Mouse (Mus musculus) megakaryocyte-erythroid progenitor cell, adult 5-6 weeks (primary cell): ENCODE data around the gene Klrd1. TPM values are rescaled to one million over a fixed set of nuclear protein-coding genes. Genes with fewer than 3 reads are reported as not detected.
A peak's percentile ranks its signal among the peaks of the same experiment; 100 is the strongest.
"Not testable (repeated sequence)": the region's sequence is repeated elsewhere in the genome, so short reads cannot be mapped to it uniquely, and the experiment has no call there.

Experiments
- ATAC-seq: replicated peaks from 2 replicates; pipeline ENCODE4 v1.8.0; 2016; ENCODE audit warnings: mild to moderate bottlenecking, inconsistent platforms; ENCODE audit not compliant: severe bottlenecking, poor library complexity, low FRiP score, low TSS enrichment
- total RNA-seq, 2 experiments: library from RNA; stranded (forward) in 1 of 2; stranded (reverse) in 1 of 2; fragments of 200-1000, 215-1000 nt in 1 of 2; fragments of >200 nt in 1 of 2; fragmentation: Nextera tagmentation in 1 of 2; gene quantifications; 2 replicates each; pipeline ENCODE4 v1.2.3; 2014 to 2017

Gene Klrd1
- total RNA-seq (2014; fragmentation: Nextera tagmentation) = 2.0 TPM in 1 of 2 replicates, not detected in the other
- 7.4 and 28.4 TPM in 2 replicates for total RNA-seq (2017)

DNA sequence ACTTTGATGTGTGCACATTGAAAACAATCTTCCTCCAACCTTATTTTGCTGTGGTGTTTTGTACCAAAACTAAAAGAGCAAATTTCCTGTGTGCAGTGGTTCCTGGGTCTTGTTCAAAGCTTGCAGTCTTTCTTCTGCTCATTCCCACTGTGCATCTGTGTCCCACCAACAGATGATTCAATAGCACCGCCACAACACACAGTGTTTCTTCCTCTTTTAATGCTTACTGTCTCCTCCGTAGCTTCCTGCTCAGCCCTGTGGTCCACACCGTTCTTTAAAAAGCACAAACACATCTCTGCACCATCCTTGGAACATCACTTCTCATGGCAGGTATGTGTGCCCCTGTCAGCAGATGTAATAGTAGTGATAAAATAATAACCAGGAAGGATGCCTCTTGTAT lies at the start of gene Klrd1:
Gene Klrd1, plus strand, starts transcription at position 275 of the 400 bp plus-strand sequence.
- ATAC-seq = no peak

DNA sequence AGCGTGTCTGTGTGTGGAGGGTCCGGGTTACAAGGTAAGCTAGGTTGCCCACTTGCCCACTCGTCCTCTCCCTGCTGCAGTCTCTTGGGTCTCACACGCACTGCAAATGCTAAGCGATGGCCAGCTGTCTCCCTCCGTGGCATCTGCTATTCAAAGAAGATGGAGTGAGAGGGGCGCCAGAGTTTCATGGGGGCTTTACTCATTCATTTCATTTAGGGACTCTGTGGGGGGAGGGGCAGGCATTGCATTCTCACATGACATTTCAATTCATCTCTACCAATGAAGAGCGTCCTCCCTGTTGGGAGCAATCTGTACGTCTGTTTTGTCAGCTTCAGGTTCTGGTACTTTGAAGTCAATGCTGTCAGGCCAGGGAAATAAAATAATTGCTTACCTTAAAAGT lies 49.7 kb upstream of the Klrd1 start:
- no peak for ATAC-seq

GRCm38 (mm10) chr6:129542540-129542939 lies 49.0 kb upstream of the Klrd1 start:
- ATAC-seq = no peak

DNA sequence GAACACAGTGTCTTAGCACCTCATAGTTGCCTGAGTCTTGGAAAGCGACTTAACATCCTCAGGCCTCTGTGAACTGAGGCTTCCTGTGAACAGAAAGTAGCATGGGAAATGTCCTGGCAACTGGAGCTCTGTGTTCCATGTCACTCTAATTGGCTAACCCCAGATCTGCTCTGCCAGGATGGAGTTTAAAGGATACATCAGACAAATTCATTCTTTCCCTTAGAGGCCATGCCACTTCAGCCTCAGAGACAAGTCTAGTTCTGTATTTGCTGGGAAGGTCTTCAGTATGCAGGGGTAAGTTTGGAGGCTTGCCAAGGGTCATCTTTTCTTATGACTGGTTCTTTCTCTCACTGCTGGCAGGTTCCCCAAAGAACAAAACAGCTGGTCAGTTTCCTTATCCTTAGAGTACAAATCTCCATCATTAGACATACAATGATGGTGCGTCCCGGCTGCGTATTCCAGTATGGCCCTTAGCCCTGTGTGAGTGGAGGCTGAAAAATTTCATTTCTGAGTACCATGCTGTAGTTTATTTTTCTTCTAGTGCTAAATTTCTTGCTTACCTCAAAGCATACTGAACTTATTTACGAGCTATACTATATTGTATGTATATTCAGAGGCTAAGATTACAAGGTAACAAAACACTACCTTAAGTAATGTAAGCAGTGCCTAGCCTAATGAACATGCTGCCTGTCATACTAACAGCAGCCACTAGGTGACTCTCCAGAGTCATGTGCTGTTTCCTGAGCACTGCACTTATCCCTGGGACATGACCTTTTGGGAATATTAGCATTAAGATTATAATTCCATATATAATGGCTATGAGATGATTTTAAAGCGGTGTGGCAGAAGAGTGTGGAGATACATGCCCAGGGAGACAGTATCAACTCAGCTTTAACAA lies 47.6 kb upstream of the Klrd1 start:
- ATAC-seq = peak; percentile 87

DNA sequence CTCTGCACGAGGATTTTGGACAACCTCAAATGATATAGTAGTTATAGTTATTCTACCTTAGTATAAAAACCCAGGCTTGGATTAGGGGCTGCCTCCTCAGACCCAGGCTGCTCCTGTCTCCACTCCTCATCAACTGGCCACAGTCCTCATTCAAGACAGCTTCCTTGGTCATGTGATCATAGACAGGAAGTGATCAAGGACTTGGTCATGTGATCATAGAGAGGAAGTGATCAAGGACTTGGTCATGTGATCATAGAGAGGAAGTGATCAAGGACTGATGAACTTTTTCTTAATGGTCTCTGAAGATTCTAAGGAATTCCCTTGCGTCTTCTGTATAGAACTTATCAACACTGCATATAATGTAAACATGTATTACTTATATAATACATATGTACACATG lies 44.3 kb upstream of the Klrd1 start:
- ATAC-seq = no peak

GRCm38 (mm10) chr6:129548009-129548408 lies 43.6 kb upstream of the Klrd1 start:
- ATAC-seq = no peak

DNA sequence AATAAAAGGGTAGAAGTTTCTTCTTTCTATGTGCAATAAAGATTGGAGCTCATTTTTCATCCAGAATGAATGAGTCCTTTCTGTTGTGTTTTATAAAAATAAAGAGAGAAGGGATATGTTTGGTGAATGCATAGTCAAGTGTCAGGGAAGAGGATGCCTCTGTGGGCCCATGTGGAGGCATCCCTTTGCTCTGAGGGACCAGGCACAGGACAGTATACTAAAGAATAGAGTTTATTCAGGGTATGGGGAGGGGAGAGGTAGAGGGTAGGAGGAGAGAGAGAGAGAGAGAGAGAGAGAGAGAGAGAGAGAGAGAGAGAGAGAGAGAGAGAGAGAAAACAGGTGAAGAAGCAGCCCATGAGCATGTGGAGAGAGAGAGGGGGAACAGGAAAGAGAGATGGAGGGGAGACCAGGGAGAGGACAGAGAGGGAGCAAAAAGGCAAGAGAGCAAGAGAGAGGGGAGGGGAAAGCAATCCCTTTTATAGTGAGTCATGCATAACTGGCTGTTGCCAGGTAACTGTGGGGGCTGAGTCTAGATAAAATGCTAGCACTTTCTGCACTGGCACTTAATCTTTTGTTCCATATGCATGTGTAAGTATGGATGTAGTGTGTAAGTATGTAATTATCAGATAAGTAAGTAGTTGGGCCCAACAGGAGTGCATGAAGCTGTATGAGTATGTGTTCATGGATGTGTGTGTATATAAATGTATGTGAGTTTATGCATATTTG lies 34.1 kb upstream of the Klrd1 start:
- ATAC-seq = peak; percentile 88

GRCm38 (mm10) chr6:129558946-129559640 lies 32.5 kb upstream of the Klrd1 start:
- peak; percentile 89 for ATAC-seq

DNA sequence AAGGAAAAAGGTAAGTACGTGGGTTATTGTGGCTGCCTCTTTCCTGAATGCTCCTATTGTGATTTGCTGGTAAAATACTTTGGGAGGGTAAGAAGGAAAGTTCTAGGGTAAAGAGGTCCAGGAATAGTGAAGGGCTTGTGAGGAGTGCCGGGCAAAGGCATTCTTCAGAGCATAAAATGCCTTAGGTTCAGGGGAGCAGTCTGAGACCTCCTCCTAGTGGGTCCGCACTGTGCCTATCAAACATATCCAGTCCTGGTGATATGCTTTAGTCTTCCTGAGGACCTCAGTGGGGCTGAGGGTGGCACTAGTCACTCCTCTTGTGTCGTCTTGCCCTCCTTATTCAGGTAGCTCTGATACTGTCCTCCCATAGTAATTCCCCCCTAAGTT lies 31.9 kb upstream of the Klrd1 start:
- ATAC-seq = 0 out of 2 replicates have a peak, but pooled peaks have one; percentile 1

DNA sequence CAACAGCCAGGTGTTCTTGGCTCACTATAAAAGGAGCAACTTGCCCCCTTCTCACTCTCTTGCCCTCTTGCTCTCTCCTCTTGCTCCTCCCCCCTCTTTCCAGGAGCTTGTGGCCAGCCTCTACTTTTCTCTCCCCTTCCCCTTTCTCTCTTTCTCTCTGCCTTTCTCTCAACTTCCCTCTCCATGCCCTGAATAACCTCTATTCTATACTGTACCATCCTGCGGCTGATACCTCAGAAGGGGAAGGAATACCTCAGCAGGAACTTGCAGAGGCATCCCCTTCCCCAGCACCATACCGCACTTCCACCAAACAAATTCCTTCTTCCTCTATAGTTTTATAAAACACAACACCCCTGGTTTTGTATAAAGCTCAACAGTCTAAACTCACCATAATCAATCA lies 26.3 kb upstream of the Klrd1 start:
- no peak for ATAC-seq

- ATAC-seq = peak; percentile 82
Measured at GRCm38 (mm10) chr6:129575315-129575714, 16.3 kb upstream of the Klrd1 start.

DNA sequence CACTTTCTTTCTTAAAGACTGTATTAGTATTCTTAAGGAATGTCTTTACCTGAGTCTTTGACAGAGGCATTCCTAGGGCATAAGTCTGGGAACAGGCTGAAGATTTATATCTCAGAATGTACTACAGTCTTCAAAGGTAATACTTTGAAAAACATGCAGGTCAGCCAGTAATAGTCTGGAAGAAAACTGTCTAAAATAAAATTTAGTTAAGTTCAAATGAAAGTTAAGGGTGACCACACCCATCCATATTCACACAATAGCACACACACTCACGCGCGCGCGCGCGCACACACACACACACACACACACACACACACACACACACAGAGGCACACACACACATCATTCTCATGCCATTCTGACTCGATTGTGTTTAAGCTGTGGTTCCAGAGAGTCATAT lies 14.0 kb upstream of the Klrd1 start, which contains the start of gene Klre1:
Gene Klre1, plus strand, starts transcription at position 301 of the 400 bp plus-strand sequence.
- ATAC-seq = no peak

- ATAC-seq = peak; percentile 83
Measured at GRCm38 (mm10) chr6:129581274-129581673, 10.3 kb upstream of the Klrd1 start.

- peak; percentile 63 for ATAC-seq
Measured at GRCm38 (mm10) chr6:129581896-129582295, 9.7 kb upstream of the Klrd1 start.

DNA sequence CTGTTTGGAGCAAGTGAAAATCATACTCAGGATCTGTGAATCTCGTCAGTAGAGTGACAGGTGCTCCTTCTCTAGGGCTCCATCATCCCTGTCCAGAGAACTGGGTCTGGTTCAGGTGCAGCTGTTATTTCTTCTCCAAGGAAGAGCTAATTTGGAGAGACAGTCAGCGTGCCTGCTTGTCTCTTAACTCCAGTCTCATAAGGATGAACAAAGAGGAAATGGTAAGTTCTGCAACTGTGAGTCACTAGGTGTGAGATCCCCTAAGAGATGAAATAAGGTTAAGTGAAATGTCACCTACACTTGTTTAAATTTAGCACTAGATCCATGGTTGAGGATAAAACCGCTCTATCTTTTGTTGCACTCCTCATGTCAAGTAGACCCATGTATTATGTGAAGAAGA lies 8.6 kb upstream of the Klrd1 start:
- ATAC-seq = no peak

DNA sequence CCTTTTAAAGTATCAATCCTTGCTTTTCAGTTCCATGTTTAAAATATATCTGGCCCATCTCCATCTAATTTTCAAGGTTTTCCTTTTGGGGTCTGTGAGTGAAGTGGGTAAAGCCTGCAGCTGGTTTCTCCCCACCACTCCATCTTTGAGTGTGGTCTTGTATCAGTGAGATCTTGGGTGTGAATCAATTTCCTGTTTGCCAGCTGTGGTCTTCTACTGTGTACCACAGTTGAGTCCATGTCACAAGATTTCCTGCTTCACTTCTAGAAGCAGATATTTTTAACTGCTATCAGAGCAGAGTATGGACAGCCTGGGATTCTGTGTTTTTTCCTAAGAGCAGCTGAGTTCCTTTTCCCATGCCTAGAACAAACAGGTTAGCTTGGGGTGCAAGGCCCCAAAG lies 16.8 kb downstream of the Klrd1 start:
- ATAC-seq = no peak

DNA sequence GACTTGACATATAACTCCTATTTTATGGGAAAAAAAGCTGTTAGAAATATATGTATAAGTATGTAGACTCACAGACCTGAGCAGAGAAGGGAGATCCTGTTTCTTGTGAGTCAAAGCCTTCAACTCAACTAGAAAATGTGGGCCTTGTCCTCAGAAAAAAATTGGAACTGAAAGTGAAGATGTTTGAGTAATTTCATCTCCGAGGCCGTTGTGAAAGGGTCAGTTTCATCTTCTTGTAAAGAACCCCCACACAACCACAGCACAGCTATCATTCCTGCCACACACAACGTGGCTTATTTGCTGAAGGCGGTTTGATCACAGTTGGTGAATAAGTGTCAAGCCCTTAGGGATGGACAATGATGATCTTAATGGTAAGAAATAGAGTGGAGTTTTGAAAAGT lies 32.2 kb downstream of the Klrd1 start, which contains the start of gene Klrk1:
Gene Klrk1, minus strand, starts transcription at position 130 of the 400 bp plus-strand sequence.
- ATAC-seq = no peak

DNA sequence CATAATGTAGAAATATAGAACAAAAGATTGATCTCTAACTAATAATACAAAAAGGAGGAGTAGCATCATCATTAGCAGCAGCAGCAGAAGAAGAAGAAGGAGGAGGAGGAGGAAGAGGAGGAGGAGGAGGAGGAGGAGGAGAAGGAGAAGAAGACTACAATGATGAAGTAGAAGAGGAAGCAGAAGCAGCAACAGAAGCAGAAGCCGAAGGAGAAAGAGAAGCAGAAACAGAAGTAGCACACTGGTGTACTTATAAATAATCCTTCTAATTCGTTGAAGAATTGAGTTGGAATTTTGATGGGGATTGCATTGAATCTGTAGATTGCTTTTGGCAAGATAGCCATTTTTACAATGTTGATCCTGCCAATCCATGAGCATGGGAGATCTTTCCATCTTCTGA lies 39.5 kb downstream of the Klrd1 start:
- not testable (repeated sequence) for ATAC-seq

GRCm38 (mm10) chr6:129643237-129643636 lies 51.7 kb downstream of the Klrd1 start, which contains the start of gene Klrc3:
TSS of gene Klrc3 (minus strand) at chr6:129643337.
- ATAC-seq = not testable (repeated sequence)

DNA sequence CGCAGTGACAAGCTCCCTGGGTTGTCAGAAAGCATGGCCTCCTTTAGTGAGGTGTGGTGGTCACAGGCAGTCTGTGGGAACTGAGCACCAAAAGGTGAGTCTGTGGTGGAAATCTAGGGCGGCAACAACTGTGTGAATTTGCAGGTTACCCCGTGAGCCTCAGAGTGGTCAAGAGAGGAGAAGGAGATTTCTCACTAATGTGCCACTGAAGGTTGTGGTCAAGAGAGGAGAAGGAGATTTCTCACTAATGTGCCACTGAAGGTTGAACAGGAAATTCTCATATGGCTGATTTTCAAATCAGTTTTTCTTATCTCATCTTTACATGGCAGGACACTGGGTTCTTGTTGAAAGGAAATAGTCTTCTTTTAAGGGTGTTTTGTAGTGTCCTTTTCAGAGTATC lies 52.5 kb downstream of the Klrd1 start:
- not testable (repeated sequence) for ATAC-seq
